Comparison of ENCODE assay signal across 18 mouse cellular contexts in genomic region chr19:38372460-38373102, GRCm38 (mm10). TPM values are rescaled to one million over a fixed set of nuclear protein-coding genes. Genes with fewer than 3 reads are reported as not detected.
DNase-seq lines count a peak whose midpoint lies in the region; ATAC-seq and TF ChIP-seq lines count a peak whose summit lies in the region.
"Had no signal": no experiment of that assay in that cellular context is flagged by ENCODE, and none has a peak within 500 bp of the region (broad histone marks: within the 10 kb centered on the region; RNA-seq: fewer than 3 reads in every experiment).

No protein-coding gene starts in this region.

- intact Hi-C loops in left cerebral cortex, postnatal 14 days (cut with DNase I): no loop called here

- H3K9me3 ChIP-seq in embryonic facial prominence, embryonic 14.5 days (ENCODE audit: control insufficient read depth, low read length): no peaks in the 10 kb centered on the region
- no peaks in the 10 kb centered on the region for H3K9me3 ChIP-seq in embryonic facial prominence, embryonic 10.5 days
- H3K9me3 ChIP-seq in intestine, embryonic 15.5 days: no peaks in the 10 kb centered on the region
- no peaks in the 10 kb centered on the region for H3K9me3 ChIP-seq in kidney, embryonic 16.5 days (ENCODE audit: low read length)
- H3K9me3 ChIP-seq: limb, embryonic 12.5 days; midbrain, embryonic 10.5 days had no signal

- peak; percentile 40 for DNase-seq in embryonic facial prominence, embryonic 14.5 days (ENCODE audit: low spot score)
- DNase-seq in embryonic facial prominence, embryonic 10.5 days (ENCODE audit: low spot score): no peak
- no peak for DNase-seq in right cerebral cortex, adult 18-20 months
- no peak for DNase-seq in left cerebral cortex, postnatal 14 days (ENCODE audit: low spot score in 2 of 2)
- no peak for DNase-seq in adrenal gland, postnatal 10 days
- DNase-seq: adrenal gland, postnatal 14 days; cerebellum, postnatal 36 days; gastrocnemius, adult 2 months; heart, postnatal 36 days; layer of hippocampus, postnatal 36 days; lung, postnatal 10 days had no signal

- 21% methylated on average over 11 of the region's 11 CpGs for WGBS in embryonic facial prominence, embryonic 14.5 days
- WGBS in embryonic facial prominence, embryonic 10.5 days: 36% methylated on average over 11 of the region's 11 CpGs
- 17% methylated on average over 11 of the region's 11 CpGs for WGBS in intestine, embryonic 15.5 days
- WGBS in kidney, embryonic 16.5 days: 11% methylated on average over 11 of the region's 11 CpGs
- WGBS in small intestine, adult 2 months: 10% methylated on average over 11 of the region's 11 CpGs

- no peaks in the 10 kb centered on the region for H3K27me3 ChIP-seq in embryonic facial prominence, embryonic 14.5 days (replicated peaks; ENCODE audit: control insufficient read depth, insufficient read depth, low read length)
- peaks cover 25% of the 10 kb centered on the region for H3K27me3 ChIP-seq in embryonic facial prominence, embryonic 10.5 days (replicated peaks; ENCODE audit: low read depth, poor library complexity, severe bottlenecking)
- H3K27me3 ChIP-seq in intestine, embryonic 15.5 days (replicated peaks): no peaks in the 10 kb centered on the region
- peaks cover 17% of the 10 kb centered on the region; the same call in 1 of the 2 replicates for H3K27me3 ChIP-seq in kidney, embryonic 16.5 days (ENCODE audit: insufficient read depth, low read length)
- H3K27me3 ChIP-seq in small intestine, adult 2 months (ENCODE audit: control insufficient read depth, insufficient read depth, low read length): no peaks in the 10 kb centered on the region

- H3K36me3 ChIP-seq in embryonic facial prominence, embryonic 14.5 days (ENCODE audit: control insufficient read depth, insufficient read depth, low read length): no peaks in the 10 kb centered on the region
- no peaks in the 10 kb centered on the region for H3K36me3 ChIP-seq in embryonic facial prominence, embryonic 10.5 days (replicated peaks)
- no peaks in the 10 kb centered on the region for H3K36me3 ChIP-seq in intestine, embryonic 15.5 days
- H3K36me3 ChIP-seq in kidney, embryonic 16.5 days (ENCODE audit: insufficient read depth, low read length): no peaks in the 10 kb centered on the region
- no peaks in the 10 kb centered on the region for H3K36me3 ChIP-seq in small intestine, adult 2 months (ENCODE audit: control insufficient read depth, insufficient read depth, low read length)
- H3K36me3 ChIP-seq: limb, embryonic 12.5 days; midbrain, embryonic 10.5 days had no signal

- H3K4me3 ChIP-seq in embryonic facial prominence, embryonic 14.5 days (ENCODE audit: low read depth, low read length): no peak overlapping the region
- no peak overlapping the region for H3K4me3 ChIP-seq in embryonic facial prominence, embryonic 10.5 days
- H3K4me3 ChIP-seq in intestine, embryonic 15.5 days (replicated peaks): no peak overlapping the region
- H3K4me3 ChIP-seq in kidney, embryonic 16.5 days (ENCODE audit: low read length): no peak overlapping the region
- peak overlapping the region; percentile 14; the same call in 1 of the 2 replicates for H3K4me3 ChIP-seq in small intestine, adult 2 months (ENCODE audit: low read depth, low read length)
- H3K4me3 ChIP-seq: gastrocnemius, adult 2 months; limb, embryonic 12.5 days; midbrain, embryonic 10.5 days; myocyte had no signal

- no peak overlapping the region for H3K4me2 ChIP-seq in embryonic facial prominence, embryonic 14.5 days (ENCODE audit: low read depth, low read length)
- H3K4me2 ChIP-seq in intestine, embryonic 15.5 days (replicated peaks): 0 out of 2 replicates have a peak overlapping the region, but pooled peaks have one; percentile 12
- 0 out of 2 replicates have a peak overlapping the region, but pooled peaks have one; percentile 17 for H3K4me2 ChIP-seq in kidney, embryonic 16.5 days (replicated peaks; ENCODE audit: low read depth, low read length)
- H3K4me2 ChIP-seq: limb, embryonic 12.5 days had no signal

- H3K4me1 ChIP-seq in embryonic facial prominence, embryonic 14.5 days (ENCODE audit: control insufficient read depth, insufficient read depth, low read length): no peaks in the 10 kb centered on the region
- peaks cover 4% of the 10 kb centered on the region for H3K4me1 ChIP-seq in embryonic facial prominence, embryonic 10.5 days
- peaks cover 3% of the 10 kb centered on the region for H3K4me1 ChIP-seq in intestine, embryonic 15.5 days (replicated peaks)
- H3K4me1 ChIP-seq in kidney, embryonic 16.5 days (ENCODE audit: insufficient read depth, low read length): peaks cover 26% of the 10 kb centered on the region
- H3K4me1 ChIP-seq in small intestine, adult 2 months (ENCODE audit: control insufficient read depth, insufficient read depth, insufficient read length, low read length): peaks cover 12% of the 10 kb centered on the region; the same call in 1 of the 2 replicates
- H3K4me1 ChIP-seq: limb, embryonic 12.5 days had no signal

- TF ChIP-seq POLR2A in small intestine, adult 2 months (IDR thresholded peaks at IDR 0.05; ENCODE audit: low read depth, low read length): no peak

- no peak overlapping the region for H3K9ac ChIP-seq in embryonic facial prominence, embryonic 14.5 days (ENCODE audit: low read depth, low read length)
- no peak overlapping the region for H3K9ac ChIP-seq in intestine, embryonic 15.5 days
- H3K9ac ChIP-seq in kidney, embryonic 16.5 days (replicated peaks; ENCODE audit: low read length): no peak overlapping the region
- H3K9ac ChIP-seq: limb, embryonic 12.5 days had no signal

- TF ChIP-seq CTCF in small intestine, adult 2 months (IDR thresholded peaks at IDR 0.05; ENCODE audit: extremely low read depth, insufficient read length, insufficient replicate concordance, low read depth, low read length): no peak

- no peak overlapping the region for H3K27ac ChIP-seq in embryonic facial prominence, embryonic 14.5 days (replicated peaks; ENCODE audit: low read depth, low read length)
- H3K27ac ChIP-seq in embryonic facial prominence, embryonic 10.5 days (replicated peaks): no peak overlapping the region
- no peak overlapping the region for H3K27ac ChIP-seq in intestine, embryonic 15.5 days
- peak overlapping the region; percentile 78 for H3K27ac ChIP-seq in kidney, embryonic 16.5 days (ENCODE audit: low read length)
- peak overlapping the region; percentile 95 for H3K27ac ChIP-seq in small intestine, adult 2 months (ENCODE audit: insufficient read depth, low read depth, low read length)
- H3K27ac ChIP-seq: gastrocnemius, adult 2 months; hindbrain, postnatal 0 days; limb, embryonic 12.5 days; midbrain, embryonic 10.5 days had no signal

- peak; percentile 55; the same call in 1 of the 2 replicates for ATAC-seq in embryonic facial prominence, embryonic 14.5 days (ENCODE audit: low read depth)
- ATAC-seq in intestine, embryonic 15.5 days: peak; percentile 90
- peak; percentile 89 for ATAC-seq in kidney, embryonic 16.5 days (ENCODE audit: low FRiP score, low TSS enrichment)
- ATAC-seq: hindbrain, postnatal 0 days had no signal

RNA-seq across cellular contexts. Expression of gene Slc35g1, which starts 23.2 kb away (rescaled TPM):
- 2.3 and 3.4 TPM in 2 replicates for polyA plus RNA-seq in embryonic facial prominence, embryonic 14.5 days (2014; fragmentation: Nextera tagmentation; extraction: Ambion mirVana)
- polyA plus RNA-seq in embryonic facial prominence, embryonic 10.5 days (2016; fragmentation: Nextera tagmentation; extraction: Ambion mirVana): 5.0 and 6.1 TPM in 2 replicates
- 8.1 and 8.5 TPM in 2 replicates for polyA plus RNA-seq in intestine, embryonic 15.5 days (2015; fragmentation: Nextera tagmentation; extraction: Ambion mirVana)
- polyA plus RNA-seq in kidney, embryonic 16.5 days (2015; fragmentation: Nextera tagmentation; extraction: Ambion mirVana): 7.8 and 7.9 TPM in 2 replicates
- 25.1 and 36.9 TPM in 2 replicates for polyA plus RNA-seq in small intestine, adult 2 months (2012; rRNA removed)
- 1 to 10 TPM; 2.6 to 3.5 TPM for total RNA-seq in left cerebral cortex, postnatal 14 days (2021)
- 10 to 100 TPM; 15.1 to 18.4 TPM for total RNA-seq in adrenal gland, postnatal 10 days (2021)

Comparison
In these comparisons a context has a peak if more than half of its experiments do, and no peak if none do; other contexts are left out.
1. H3K27ac ChIP-seq: peak in kidney, embryonic 16.5 days (single experiment) and small intestine, adult 2 months (single experiment); none in embryonic facial prominence, embryonic 14.5 days (single experiment), embryonic facial prominence, embryonic 10.5 days (single experiment) and intestine, embryonic 15.5 days (single experiment).
2. Peak in every context shown above with its lines, with median percentiles within 50 percentile points of each other: ATAC-seq.